Mouse (Mus musculus) kidney, embryonic 16.5 days (tissue): ENCODE results near the gene Supt4a. TPM values are rescaled to one million over a fixed set of nuclear protein-coding genes. Genes with fewer than 3 reads are reported as not detected.

Experiments used
- ATAC-seq: fragments of 200-750 bp; cut with Nextera tagmentation; 2 replicates; pipeline ENCODE4 v1.8.0; 2017; ENCODE audit warnings: moderate TSS enrichment; ENCODE audit not compliant: low FRiP score, low TSS enrichment
- H3K27ac ChIP-seq: fragments of 300-500 bp; sonication (generic); 2 replicates; pipeline ENCODE4 v1.5.1; 2014; ENCODE audit warnings: low read length
- H3K27me3 ChIP-seq: fragments of 300-500 bp; sonication (generic); 2 replicates; pipeline ENCODE4 v1.6.1; 2014; ENCODE audit warnings: low read length, control low read depth, mixed read lengths; ENCODE audit not compliant: insufficient read depth
- H3K36me3 ChIP-seq: fragments of 300-500 bp; sonication (generic); 2 replicates; pipeline ENCODE4 v1.6.1; 2014; ENCODE audit warnings: low read length, control low read depth, mixed read lengths; ENCODE audit not compliant: insufficient read depth
- H3K4me1 ChIP-seq: fragments of 300-500 bp; sonication (generic); 2 replicates; pipeline ENCODE4 v1.6.1; 2014; ENCODE audit warnings: low read length, control low read depth, mixed read lengths; ENCODE audit not compliant: insufficient read depth
- H3K4me2 ChIP-seq: fragments of 300-500 bp; sonication (generic); replicated peaks from 2 replicates; pipeline ENCODE4 v1.6.1; 2014; ENCODE audit warnings: low read depth, low read length
- H3K4me3 ChIP-seq: fragments of 300-500 bp; sonication (generic); 2 replicates; pipeline ENCODE4 v1.5.1; 2014; ENCODE audit warnings: mild to moderate bottlenecking, low read length
- H3K9ac ChIP-seq: fragments of 300-500 bp; sonication (generic); replicated peaks from 2 replicates; pipeline ENCODE4 v1.6.1; 2014; ENCODE audit warnings: low read length
- H3K9me3 ChIP-seq: fragments of 300-500 bp; sonication (generic); 2 replicates; pipeline ENCODE4 v1.6.1; 2016; ENCODE audit warnings: low read length, control low read depth
- WGBS: fragments of 180-500 bp; shearing (Covaris S2); extraction: QIAGEN DNeasy Blood & Tissue Kit; methylation state at CpG from one replicate; pipeline ENCODE4 v1.1.7; 2014; 5-methylcytosine and 5-hydroxymethylcytosine counted together
- polyA plus RNA-seq: library from polyadenylated mRNA; unstranded; fragments of >200 nt; fragmentation: Nextera tagmentation; extraction: Ambion mirVana; gene quantifications from 2 replicates; pipeline ENCODE4 v1.2.1, GENCODE M21; 2015

The Supt4a gene
- polyA plus RNA-seq, 1 experiment from 2014 or later = 161 TPM

DNA sequence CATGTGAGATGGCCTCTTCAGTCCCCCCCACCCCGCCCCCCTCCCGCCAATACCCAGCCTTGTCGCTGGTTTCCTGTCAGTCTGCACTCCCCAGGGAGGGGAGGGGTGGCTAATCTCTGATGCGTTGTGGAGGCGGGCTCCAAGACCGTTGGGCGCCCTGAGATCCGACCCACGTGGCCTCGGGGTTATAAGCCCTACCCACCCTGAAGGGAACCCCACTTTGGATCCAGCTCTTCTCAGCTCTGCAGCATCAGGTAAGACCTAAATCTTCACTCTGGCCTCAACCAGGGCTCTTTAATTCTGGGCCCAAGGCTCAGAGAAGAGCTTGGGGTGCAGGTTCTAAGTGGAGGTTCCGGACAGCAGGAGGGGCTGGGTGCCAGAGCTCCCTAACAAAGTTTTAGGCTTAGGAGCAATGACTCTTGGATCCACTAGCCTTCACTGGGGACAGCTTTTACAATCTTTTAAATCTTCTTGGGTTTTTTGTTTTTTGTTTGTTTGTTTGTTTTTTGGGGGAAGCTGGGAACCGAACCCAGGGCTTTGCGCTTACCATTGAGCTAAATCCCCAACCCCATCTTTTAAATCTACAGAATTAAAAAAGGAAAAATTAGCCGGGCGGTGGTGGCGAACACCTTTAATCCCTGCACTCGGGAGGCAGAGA is 18.1 kb downstream of the Supt4a start:
- H3K4me2 ChIP-seq = no peak overlapping the region
- H3K27ac ChIP-seq = no peak overlapping the region
- 76% methylated on average over 17 of the region's 17 CpGs for WGBS
- no peak for ATAC-seq
- peaks cover 11% of the 10 kb centered on the region for H3K27me3 ChIP-seq
- no peaks in the 10 kb centered on the region for H3K9me3 ChIP-seq
- no peaks in the 10 kb centered on the region for H3K4me1 ChIP-seq
- H3K4me3 ChIP-seq = no peak overlapping the region
- no peaks in the 10 kb centered on the region for H3K36me3 ChIP-seq
- H3K9ac ChIP-seq = no peak overlapping the region

DNA sequence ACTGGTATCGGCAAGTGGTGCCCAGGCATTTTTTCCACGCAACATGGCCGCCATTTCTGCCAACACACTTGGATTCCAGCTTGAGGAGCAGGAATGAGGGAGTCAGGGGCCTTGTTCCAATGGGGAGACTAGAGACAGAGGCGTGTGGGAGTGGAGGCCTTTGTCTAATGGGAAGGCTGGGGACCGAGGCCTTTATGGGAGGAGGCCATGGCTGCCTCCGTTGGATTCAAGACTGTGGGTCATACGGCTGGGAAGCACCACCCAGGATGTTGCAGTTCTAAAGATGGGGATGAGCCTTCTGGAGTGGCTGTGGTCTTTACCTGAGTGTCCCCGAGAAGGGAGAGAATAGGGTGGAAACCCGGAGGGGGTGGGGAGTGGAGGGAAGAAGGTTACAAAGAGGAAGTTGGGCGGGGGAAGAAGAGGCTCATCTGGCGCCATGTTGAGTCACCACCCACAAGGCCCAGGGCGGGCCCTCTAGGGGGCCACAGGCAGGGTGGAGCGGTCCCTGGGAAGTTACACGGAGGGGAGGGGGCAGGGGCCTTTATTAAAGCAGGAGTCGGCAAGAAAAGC is 19.0 kb downstream of the Supt4a start:
- Histone ChIP-seq H3K36me3 (no peaks in the 10 kb centered on the region), H3K9ac (no peak overlapping the region), H3K27ac (no peak overlapping the region), H3K4me2 (no peak overlapping the region), H3K4me1 (no peaks in the 10 kb centered on the region), H3K27me3 (peaks cover 20% of the 10 kb centered on the region), H3K9me3 (no peaks in the 10 kb centered on the region), H3K4me3 (no peak overlapping the region)
- no peak for ATAC-seq
- 79% methylated on average over 15 of the region's 15 CpGs for WGBS

DNA sequence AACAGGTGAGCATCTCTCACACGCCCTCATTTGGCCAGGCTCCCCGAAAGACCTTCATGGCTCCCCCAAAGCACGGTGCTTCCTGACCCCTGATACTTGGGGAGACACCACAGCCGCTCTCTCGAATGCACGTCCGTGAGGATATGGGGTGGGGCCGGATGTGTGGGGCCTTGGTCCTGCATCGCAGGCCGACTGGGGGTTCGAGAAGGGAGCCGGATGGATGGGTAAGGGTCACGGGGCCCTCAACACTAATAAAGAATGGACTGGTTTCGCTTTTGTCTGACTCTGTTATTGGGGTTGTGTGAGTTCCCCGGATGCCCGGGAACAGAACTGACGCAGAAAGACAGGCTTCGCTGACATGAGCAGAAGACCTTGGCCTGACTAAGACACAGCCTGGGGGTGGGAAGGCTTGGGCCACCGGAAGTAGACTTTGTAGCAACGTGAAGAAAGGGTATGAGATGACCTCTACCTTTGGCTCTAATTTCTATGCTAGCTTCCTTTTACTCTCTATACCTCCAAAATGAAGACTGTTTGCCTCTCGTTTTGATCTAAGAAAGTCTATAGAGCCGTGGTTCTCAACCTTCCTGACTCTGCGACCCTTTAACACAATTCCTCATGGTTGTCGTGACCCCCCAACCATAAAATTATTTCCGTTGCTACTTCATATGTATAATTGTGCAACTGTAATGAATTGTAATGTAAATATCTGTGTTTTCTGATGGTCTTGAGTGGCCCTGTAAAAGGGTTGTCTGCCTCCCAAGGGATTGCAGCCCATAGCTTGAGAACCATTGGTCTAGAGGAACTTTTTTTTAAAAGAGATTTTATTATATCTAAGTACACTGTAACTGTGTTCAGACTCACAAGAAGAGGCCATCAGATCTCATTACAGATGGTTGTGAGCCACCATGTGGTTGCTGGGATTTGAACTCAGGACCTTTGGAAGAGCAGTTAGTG is 19.9 kb downstream of the Supt4a start:
- 85% methylated on average over 25 of the region's 25 CpGs for WGBS
- H3K9ac ChIP-seq = no peak overlapping the region
- H3K27ac ChIP-seq = no peak overlapping the region
- H3K4me2 ChIP-seq = no peak overlapping the region
- no peaks in the 10 kb centered on the region for H3K36me3 ChIP-seq
- no peaks in the 10 kb centered on the region for H3K4me1 ChIP-seq
- H3K4me3 ChIP-seq = no peak overlapping the region
- H3K9me3 ChIP-seq = no peaks in the 10 kb centered on the region
- 0 out of 2 replicates have a peak, but pooled peaks have one; percentile 10 for ATAC-seq
- peaks cover 29% of the 10 kb centered on the region for H3K27me3 ChIP-seq

DNA sequence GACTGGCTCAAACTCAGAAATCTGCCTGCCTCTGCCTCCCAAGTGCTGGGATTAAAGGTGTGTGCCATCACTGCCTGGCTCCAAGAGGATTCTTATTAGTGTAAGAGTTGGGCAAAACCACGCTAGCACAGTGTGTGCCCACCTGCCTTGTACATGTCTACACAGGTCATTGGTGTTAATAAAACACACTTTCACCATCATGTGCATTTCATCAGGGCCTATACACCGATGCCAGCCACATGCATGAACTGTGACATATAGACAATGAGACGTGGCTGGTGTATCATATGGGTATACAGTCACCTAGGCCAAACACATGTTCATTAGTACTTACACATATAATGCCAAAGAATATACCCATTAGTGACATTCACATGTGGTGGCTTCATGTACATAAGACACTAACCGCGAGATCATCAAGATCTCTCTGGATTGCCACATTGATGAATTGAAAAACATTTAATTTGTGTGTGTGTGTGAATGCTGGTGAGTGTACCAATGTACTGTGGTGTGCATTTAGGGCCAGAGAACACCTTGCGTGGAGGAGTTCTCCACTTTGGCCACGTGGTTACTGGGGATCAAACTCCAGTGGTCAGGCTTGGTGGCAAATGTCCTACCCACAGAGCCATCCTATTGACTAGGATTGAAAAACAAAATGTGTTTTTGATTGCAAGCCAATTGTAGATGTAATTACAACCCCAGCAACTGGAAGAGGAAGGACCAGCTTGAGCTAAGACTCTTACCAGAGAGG is 21.0 kb downstream of the Supt4a start:
- 80% methylated on average over 7 of the region's 7 CpGs for WGBS
- H3K4me1 ChIP-seq = peaks cover 2% of the 10 kb centered on the region; the same call in 1 of the 2 replicates
- H3K4me3 ChIP-seq = no peak overlapping the region
- no peak overlapping the region for H3K27ac ChIP-seq
- H3K27me3 ChIP-seq = peaks cover 40% of the 10 kb centered on the region
- no peak overlapping the region for H3K4me2 ChIP-seq
- no peak overlapping the region for H3K9ac ChIP-seq
- no peaks in the 10 kb centered on the region for H3K36me3 ChIP-seq
- ATAC-seq = no peak
- no peaks in the 10 kb centered on the region for H3K9me3 ChIP-seq

DNA sequence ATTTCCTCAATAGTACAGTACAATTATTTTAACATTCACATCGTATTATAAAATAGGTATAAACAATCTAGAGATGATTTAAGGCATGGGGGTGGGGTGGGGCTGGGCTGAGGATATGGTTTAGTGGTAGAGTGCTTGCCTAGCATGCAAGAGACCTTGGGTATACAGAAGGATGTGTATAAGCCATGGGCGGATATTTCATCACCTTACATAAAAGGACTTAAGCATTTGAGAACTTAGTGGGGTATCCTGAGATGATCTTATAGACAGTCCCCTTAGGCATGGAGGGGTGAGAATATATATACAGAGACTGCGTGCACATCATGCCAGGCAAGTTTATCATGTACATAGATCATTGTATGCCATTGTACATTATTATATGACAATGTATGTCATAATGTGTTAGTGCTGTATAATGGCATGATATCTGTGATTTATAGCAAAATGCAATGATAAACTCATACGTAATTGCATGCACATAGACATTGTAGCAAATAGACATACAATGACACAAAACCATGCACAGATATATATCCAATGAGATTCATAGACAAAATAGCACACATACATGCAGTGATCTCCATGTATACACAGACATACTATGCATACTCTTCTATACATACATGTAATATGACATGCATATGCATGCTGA is 21.7 kb downstream of the Supt4a start:
- ATAC-seq = no peak

DNA sequence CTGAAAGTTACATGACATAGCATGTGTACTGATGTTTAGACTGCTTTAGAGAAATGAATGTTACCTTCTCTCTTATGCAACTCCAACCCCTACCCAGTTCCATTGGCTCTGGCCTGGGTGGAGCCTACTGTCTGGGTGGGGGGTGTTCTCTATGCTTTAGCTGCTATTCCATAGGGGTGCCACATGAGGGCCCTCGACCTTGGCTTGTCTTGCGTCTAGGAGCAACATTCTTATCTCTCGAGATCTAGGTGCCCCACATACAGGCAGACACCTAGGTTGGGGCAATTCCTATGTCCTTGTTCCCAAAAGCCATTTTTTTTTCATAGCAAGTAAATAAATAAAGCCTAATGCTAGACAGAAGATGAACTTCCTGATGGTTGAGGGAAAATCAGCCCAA is 22.3 kb downstream of the Supt4a start:
- no peak overlapping the region for H3K9ac ChIP-seq
- H3K27me3 ChIP-seq = peaks cover 52% of the 10 kb centered on the region
- H3K4me1 ChIP-seq = peaks cover 8% of the 10 kb centered on the region; the same call in 1 of the 2 replicates
- H3K4me3 ChIP-seq = no peak overlapping the region
- WGBS = 7% methylated on average over 3 of the region's 3 CpGs
- H3K36me3 ChIP-seq = no peaks in the 10 kb centered on the region
- no peak overlapping the region for H3K4me2 ChIP-seq
- H3K27ac ChIP-seq = no peak overlapping the region
- no peak for ATAC-seq
- H3K9me3 ChIP-seq = no peaks in the 10 kb centered on the region

More for the DNA sequence above, 21.7 kb downstream of the Supt4a start:
- Histone ChIP-seq H3K4me3 (no peak overlapping the region), H3K36me3 (no peaks in the 10 kb centered on the region), H3K9ac (no peak overlapping the region), H3K27me3 (peaks cover 47% of the 10 kb centered on the region), H3K4me2 (no peak overlapping the region), H3K9me3 (no peaks in the 10 kb centered on the region), H3K27ac (no peak overlapping the region), H3K4me1 (peaks cover 6% of the 10 kb centered on the region; the same call in 1 of the 2 replicates)
- 80% methylated on average over 4 of the region's 4 CpGs for WGBS

DNA sequence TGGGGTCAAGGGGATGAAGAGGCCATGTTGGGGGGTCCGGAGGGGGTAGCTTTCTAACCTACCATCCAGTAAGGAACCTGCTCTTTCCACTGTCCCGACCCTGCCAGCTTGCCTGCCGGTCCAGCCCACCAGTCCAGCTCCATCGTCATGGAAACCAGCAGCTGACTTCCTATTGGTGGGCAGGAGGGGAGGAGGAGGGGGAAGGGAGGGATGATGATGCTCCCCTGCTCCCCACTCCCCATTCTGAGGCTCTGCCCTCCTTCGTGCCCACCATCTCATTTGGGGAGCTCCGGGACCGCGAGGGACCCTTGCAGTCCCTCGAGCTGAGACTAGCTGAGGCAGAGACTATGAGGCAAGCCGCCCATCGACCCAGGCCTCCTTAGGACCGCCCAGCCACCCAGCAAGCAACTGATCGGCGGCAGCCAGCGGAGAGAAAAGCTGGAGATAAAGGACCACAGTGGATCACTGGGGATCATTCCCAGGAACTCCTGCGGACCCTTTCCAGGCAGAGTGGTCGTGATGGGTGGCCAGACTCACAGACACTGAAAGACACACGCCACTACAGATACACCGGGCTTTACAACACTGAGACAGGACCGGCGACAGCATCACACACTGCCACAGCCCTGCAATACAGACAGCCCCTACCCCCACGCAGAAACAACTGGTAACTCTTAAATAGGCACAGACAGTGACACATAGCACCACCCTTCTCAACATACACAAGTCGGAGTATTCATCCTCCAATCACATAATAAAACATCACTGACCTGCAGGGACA is 23.1 kb downstream of the Supt4a start, which contains the start of gene Tspoap1:
Gene Tspoap1 (plus strand): TSS at position 241 of the 781 bp plus-strand sequence.
- 9% methylated on average over 23 of the region's 23 CpGs for WGBS
- H3K4me2 ChIP-seq = no peak within 1 kb of the TSS
- H3K4me1 ChIP-seq = peaks cover 8% of the 10 kb centered on the region; the same call in 1 of the 2 replicates
- H3K4me3 ChIP-seq = no peak within 1 kb of the TSS
- no peaks in the 10 kb centered on the region for H3K36me3 ChIP-seq
- no peak within 1 kb of the TSS for H3K9ac ChIP-seq
- no peaks in the 10 kb centered on the region for H3K9me3 ChIP-seq
- no peak for ATAC-seq
- H3K27ac ChIP-seq = no peak within 1 kb of the TSS
- peaks cover 61% of the 10 kb centered on the region for H3K27me3 ChIP-seq

DNA sequence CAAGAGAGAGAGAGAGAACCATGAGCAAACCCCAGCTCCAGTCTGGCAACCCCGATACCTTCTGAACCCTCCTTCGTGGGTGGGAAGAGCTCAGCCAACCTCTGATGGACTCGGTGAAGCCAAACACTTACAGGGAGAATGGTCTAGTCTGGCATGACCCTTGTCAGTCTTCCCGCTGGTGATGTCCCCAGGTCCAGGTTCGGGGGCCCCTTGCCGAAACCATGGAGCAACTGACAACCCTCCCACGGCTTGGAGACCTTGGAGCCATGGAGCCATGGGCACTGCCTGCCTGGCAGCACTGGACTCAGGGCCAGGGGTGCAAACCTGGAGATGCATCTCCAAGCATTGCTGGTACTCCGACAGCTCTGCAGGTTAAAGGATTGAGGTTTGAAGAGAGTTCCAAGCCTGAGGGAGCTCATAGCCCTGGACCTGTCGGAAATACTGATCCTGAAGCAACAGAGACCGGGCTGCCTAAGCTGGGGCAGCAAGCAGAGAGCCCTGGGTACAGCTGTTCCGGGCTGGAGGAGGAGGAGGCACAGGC is 23.9 kb downstream of the Supt4a start:
- no peak for ATAC-seq
- Histone ChIP-seq H3K4me1 (peaks cover 8% of the 10 kb centered on the region; the same call in 1 of the 2 replicates), H3K4me3 (no peak overlapping the region), H3K9me3 (no peaks in the 10 kb centered on the region), H3K27ac (no peak overlapping the region), H3K9ac (no peak overlapping the region), H3K4me2 (no peak overlapping the region), H3K27me3 (peaks cover 69% of the 10 kb centered on the region), H3K36me3 (no peaks in the 10 kb centered on the region)
- 57% methylated on average over 11 of the region's 11 CpGs for WGBS
